Mouse (Mus musculus): ENCODE results near the gene Prim2.

GRCm38 (mm10) chr1:33464234-33464633, 205.4 kb downstream of the Prim2 start:
- no peak for TF ChIP-seq CTCF (IDR thresholded peaks at IDR 0.05; ENCODE audit: low read depth)
- no peak for TF ChIP-seq EP300 (IDR thresholded peaks at IDR 0.05; ENCODE audit: low read depth)

All from liver, postnatal 0 days (tissue).